Mouse (Mus musculus): Measurements from ENCODE around the gene Rd3.

Rd3 gene

DNA sequence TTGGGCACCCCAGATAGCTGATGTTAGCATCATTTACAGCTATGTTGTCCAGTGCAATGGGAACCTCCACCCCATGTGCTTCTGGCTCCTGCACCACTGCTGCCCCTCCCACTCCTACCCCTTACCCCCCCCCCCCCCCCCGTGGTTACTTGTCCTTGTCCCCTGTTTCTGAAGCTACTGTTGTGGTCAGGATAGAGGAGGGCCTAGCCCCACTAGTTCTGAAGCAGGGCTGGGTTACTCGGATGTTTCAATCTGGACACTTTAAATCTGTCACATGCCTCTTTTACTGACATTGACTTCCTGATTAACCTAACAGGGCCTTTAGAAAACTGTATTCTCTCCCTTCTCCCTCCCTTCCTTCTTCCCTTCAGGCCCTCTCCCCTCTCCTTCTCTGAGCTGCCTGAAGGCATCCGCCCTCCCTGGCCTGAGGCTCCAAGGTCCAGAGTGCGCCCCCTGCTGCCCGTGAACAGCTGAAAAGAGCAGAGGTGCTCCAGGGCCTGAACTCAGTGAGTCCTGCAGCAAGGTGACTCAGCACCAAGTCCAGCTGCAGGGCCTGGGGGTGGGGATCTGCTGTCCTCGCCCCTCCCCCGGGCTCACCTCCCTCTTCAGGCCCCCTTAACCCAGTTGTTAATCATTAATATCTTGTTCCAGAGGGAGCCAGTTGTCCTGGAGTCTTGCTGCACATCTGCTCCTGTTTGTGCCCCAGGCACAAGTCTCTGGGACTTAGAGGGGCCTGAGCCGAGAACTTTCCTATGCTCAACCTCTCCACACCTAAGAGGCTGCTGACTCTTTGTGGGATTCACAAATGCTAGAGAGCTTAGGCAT is 13.0 kb upstream of the Rd3 start:
- DNase-seq (ENCODE audit: low spot score): peak; percentile 84

DNA sequence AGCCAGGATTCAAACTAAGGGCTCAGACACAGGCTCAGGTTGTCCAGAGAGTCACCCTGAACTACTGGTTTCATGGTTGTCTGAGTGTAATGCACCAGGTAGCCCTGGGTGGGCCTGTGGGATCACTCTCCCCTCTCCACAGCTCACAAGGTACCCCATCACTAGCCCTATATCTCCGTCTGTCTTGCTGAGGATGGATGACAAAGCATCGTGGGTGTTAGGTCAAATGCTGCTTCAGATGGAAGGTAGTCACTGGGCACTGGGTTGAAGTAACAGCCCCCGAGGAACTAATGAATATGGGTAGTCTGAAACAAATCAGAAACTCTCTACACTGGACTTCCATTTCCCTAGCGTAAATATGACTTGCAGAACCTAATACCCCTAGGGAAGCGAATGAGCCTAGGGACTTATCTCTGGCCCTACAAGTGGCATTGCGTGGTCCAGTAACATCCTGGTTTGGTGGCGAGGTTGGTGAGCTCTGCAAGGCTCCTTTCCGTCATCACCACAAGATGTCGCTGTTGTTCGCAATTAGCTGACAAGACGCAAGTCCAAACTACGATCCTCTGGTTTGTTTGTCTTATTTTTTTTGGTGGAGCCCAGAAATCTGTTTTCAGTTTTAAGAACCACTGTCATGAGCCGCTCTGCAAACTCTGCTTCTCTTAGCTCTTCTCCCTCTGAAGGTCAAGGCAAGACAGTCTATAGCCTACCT is 12.2 kb upstream of the Rd3 start:
- DNase-seq (ENCODE audit: low spot score): peak; percentile 80

DNA sequence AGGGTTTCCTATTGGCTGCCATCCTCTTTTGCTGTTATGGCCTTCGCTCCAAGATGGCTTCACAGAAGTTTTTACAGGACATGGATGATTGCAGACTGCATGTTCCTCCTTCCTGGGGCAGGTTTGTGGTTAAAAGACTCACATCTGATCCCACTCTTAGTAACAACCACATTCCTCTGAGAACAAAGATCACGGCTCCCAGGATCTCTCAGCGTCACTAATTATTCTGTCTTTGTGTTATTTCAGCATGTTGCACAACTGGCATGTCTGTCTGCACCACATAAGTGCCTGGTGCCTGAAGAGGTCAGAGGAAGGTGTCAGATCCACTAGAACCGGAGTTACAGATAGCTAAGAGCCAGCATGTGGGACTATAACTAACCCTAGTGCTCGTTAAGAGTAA is 7.2 kb upstream of the Rd3 start:
- no peak for DNase-seq (ENCODE audit: low spot score)

DNA sequence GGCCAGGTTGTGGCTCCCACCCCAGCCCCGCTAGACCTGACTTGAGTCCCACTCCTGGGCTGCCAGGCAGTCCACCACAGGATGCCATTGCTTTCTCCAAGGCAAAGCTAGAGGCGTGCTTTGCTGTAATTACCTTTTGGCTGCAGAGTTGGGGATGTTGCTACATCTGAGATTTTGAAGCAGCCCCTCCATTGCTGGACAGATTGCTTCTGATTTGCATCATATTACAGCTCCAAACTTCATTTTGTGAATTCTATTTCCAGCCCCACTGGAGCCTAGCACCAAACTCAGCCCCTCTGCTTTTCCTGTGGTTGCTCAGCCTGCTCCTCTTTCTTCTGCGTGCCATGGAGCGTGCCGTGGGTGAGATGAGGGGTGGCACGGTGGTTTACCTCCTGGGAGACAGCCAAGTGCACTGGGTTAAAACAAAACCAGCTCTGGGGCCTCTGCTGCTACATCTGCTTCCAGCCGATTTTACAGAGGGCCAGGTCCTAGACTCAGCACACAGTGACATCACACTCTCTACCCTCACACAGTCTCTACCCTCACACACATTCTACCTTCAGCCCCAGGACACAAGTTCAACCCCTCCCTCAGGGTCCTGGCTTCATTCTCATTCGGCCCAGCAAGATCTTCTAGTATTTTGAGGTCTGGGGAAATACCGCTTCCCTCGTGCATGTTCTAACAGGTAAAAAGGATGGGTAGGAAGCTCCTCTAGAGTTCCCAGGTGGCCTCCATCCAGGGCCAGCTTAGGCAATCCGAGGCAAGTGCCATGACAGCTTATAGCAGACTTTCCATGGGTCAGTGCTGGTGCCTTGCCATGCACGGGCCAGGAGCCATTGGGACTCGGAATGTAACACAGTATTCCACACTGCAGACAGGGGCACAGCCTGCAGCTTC is 2.4 kb upstream of the Rd3 start:
- no peak for DNase-seq (ENCODE audit: low spot score)

DNA sequence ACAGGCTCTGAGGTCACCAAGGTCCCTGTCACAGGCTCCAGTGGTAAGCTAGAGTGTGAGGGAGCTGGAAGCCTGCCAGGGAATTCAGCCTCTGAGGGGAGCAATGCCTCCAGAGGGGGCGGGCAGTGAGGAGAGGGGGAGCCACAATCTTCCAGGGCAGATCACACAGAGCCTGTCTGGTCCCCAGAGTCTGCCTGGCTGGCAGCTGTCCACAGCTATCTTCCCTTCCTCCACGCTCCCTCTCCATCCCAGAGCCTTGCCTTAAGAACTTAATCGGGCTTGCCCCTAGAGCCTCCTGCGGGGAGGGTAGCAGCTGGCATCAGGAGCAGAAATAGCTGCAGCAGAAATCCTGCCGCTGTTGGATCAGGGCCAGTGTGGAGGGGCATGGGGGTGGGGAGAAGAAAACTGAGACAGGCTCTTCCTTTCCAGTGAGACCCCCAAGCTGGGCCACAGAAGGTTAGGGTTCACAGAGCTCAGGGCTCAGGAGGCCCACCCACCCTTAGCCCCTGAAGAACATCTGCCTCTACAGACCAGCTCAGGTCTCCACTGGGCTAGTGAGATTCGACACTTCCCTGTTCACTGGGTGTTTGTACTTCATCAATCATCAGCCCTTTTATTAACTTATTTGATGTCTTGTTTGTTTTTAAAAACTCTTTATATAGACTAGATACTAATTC is 4.4 kb downstream of the Rd3 start:
- no peak for DNase-seq (ENCODE audit: low spot score)

DNA sequence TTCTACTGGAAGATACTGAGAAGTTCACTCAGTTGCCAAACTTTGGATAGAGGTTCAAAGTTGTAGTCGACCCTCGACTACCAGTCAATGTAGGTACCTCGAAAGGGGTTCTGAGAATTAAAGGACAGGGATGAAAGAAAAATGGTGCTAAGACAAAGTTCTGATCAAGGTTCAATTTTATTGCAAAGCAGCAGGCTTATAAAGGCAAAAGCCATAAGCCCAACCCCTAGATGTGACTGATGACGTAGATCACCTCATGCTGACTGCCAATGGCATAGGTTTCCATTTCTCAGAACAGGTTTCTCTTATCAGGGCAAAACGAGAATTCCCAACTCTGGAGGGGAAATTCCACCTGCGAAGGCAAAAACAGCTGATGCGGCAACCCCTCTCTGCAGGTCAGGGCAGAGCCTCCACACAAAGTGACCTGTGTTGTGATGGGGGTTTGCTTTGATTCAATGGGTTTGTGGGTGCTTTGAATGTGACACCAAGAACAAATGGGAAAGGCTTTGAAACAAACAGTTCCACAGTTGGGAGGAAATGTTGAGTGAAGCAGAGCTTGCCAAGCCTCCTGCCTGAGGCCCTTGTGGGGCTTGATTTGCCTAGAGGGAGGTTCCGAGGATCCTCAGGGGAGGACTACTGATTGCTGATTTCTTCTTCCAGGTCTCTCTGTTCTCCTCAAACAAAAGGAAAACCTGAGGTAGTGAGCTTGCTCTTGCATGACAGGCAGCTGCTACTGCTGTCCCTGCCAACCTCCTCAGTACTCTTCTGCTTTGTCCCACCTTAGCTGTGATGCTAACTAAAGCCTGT is 9.7 kb downstream of the Rd3 start:
- DNase-seq (ENCODE audit: low spot score): no peak

DNA sequence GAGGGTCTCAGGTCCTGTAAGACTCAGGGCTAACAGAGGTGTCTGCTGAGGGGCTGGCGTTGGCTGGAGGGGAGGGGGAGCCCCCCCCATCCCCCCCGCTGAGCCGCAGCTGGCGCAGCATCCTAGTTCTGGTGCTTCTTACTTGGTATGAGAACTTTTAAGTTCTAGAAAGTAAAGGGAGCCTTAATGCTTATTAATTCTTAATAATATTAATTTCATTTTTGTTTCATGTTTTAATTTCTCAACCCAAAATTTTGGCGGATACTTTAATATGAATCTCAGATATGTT is 10.3 kb downstream of the Rd3 start:
- no peak for DNase-seq (ENCODE audit: low spot score)

DNA sequence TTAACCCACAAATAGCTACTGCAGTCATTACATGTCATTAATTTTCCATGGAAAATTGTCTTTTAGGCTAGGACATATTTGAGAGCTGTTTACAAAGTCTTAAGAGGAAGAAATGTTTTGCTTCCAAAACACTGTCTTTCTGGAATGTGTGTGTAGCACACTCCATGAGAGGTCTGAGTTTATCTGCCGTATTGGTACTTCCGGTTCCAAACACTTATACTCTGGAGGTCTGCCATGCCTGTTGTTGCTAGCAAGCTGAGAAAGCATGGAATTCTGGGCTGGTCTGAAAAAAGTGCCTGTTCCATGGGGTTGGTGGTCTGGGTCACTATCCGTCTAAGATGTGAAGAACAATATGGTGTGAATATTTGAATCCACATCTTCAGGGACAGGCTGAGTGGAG is 11.5 kb downstream of the Rd3 start:
- DNase-seq (ENCODE audit: low spot score): no peak

DNA sequence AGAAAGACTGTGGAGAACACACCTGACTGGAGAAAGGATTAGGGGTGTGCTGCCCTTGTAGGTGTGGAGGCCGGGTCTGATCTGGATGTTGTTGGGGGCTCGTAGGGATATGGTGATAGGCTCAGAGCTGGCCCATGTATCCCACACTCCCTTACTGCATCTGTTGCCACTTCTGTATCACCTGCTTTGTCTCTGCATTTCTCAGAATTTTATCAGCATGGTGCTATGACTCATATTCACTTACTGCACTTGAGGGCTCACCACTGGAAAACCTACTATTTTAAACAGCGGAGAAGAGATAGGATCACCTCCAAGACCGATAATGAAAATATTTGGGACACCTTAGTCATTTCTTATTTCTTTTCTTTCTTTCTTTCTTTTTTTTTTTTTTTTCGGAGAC is 11.9 kb downstream of the Rd3 start:
- DNase-seq (ENCODE audit: low spot score): no peak

DNA sequence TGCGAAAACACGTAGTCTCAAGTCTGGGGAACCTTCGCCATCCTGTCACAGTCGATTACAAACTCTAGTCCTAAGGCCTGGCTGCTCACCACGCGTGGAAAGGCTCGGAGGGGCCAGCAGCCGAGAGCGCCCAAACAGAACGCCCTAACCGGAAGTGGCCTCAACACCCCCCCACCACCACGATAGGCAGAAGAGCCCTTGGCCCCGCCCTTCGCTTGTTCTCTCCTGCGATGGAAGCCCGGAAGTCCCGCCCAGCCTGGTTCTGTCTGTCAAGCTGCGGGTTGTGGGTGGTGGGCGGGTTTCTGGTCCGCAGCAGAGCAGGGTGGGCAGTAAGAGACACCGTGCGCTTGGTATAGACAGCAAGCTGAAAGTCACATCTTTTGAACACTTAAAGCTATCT is 12.8 kb downstream of the Rd3 start:
- DNase-seq (ENCODE audit: low spot score): peak; percentile 97

DNA sequence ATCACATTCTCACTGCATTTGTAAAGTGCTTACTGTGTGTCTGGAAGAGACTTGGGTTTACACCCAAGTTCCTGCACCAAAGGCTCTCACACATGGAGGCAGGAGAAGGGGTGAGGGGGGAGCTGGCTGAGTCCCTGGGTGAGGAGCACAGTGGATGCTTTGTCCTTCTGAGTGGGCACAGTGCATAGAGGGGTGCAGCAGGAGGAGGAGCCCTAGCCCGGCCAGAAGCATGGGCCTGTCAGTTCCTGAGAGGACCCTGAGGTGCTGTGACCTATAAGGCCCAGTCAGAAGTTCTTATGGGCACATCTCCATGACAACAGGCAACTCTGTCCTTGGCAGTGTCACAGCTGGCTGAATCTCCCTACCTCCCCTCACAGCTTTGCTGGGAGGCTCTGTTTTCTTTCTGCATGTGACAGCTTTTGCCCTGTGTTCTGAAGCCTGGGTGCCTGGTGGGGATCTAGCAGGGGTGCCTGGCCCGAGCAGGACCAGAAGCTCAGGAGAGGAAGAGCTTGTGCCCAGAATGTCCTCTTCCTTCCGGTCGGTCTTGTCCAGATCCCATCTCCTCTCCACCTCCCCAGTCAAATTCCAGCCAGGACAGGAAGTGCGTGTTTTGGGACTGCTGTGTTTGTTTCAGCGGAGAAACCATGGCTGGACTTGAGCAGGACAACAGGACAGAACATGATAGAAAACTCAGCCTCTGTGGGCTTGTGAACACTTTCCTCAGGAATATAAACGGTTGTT is 15.0 kb downstream of the Rd3 start:
- DNase-seq (ENCODE audit: low spot score): no peak

DNA sequence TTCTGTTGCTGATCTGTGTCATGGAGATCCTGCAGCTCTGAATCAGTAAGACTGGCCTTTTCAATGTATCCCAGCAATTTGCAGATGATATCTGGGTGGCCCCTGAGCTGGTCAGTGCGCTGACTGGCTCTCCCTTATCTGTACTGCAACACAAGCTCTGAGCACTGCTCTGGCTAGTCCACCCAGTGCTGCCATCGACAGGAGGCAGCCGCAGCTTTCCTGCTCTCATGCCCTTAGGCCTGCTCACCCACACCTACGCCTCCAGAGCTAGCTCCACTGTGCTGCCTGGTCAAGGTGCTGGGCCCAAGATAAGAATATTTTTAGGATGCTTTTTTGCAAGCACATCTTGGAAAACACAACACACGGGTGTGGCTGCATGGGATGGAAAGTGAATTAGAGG is 17.3 kb downstream of the Rd3 start:
- DNase-seq (ENCODE audit: low spot score): no peak

DNA sequence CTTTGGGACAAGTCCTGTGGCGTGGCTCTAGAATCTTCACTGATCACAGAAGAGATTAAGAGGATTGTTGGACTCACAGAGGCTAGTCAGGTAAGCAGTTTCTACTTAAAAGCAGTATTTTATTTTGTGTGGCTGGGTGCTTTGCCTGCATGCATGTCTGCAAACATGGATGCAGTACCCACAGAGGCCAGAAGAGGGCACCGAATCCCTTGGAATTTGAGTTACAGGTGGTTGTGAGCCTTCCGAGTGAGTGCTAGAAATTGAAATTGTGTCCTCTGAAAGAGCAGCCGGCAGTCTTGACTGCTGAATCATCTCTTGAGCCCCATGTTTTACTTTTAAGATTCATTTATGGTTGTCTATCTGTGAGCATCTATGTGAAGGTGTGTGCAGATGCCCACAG is 18.3 kb downstream of the Rd3 start:
- DNase-seq (ENCODE audit: low spot score): peak; percentile 60

DNA sequence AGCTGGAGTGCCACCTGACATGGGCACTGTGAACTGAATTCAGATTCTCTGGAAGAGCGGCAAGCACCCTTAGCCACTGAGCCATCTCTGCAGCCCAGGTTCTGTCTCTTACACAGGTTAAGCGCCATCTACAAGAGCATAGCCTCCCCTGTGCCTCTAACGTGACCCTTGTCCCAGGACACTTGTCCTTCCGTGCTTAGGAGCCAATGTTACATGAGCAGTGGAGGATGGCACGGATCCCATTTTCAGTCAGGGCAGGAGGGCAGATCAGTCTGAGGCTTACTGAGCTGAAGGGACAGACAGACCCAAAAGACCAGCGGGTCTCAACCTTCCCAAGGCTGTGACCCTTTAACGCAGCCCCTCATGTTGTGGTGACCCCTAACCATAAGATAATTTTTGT is 18.7 kb downstream of the Rd3 start:
- no peak for DNase-seq (ENCODE audit: low spot score)

DNA sequence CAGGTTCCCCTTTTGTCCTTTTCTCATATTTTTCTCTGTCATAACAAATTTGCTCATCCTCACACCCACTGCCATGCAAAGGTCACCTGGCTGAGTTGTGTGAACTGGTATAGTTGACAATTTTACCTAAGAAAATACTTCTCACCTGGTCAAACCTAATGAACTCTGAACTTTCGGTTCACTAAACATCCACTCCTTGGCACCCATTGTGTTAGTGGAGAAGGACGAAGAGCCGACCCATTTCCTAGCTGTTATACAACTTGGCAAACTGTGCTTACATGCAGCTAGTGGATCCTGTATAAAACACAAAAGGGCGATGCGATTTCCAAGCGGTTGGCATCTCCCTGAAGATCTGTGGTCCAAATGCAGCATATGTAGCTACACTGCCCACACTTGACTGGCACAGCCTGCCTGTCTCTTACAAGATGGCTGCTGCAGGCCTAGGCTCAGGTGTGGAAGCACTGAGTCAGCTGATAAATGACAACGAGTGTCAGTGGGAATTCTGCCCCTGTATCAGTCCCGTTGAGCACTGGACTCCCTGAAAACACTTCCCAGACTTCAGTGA is 19.5 kb downstream of the Rd3 start:
- no peak for DNase-seq (ENCODE audit: low spot score)

DNA sequence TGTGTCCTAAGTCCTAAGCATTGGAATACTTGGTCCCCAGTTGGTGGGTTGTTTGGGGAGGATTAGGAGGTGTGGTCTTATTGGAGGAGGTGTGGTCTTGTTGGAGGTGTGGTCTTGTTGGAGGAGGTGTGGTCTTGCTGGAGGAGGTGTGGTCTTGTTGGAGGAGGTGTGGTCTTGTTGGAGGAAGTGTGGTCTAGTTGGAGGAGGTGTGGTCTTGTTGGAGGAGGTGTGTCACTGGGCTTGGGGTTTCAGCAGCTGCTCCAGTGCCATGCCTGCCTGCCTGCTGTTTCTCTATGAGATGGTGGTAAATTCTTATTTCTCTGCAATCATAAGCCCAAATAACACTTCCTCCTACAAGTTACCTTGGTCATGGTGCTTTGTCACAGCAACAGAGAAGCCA is 21.9 kb downstream of the Rd3 start:
- no peak for DNase-seq (ENCODE audit: low spot score)
